In genomic region chr4:123750707-123751312, GRCm38 (mm10) we compare ENCODE assay signal across 8 mouse cellular contexts. TPM values are rescaled to one million over a fixed set of nuclear protein-coding genes. Genes with fewer than 3 reads are reported as not detected.
A peak's percentile ranks its signal among the peaks of the same experiment; 100 is the strongest.
DNase-seq lines count a peak whose midpoint lies in the region; ATAC-seq and TF ChIP-seq lines count a peak whose summit lies in the region.

No protein-coding gene starts in this region.

- DNase-seq in CD4-positive, CD25-positive, alpha-beta regulatory T cell, adult 2 months (ENCODE audit: low read depth, low spot score) = peak; percentile 34
- DNase-seq in thymus, postnatal 14 days = peak; percentile 17
- DNase-seq in thymus, postnatal 0 days (ENCODE audit: low spot score) = no peak
- peak; percentile 23 for DNase-seq in kidney, postnatal 0 days (ENCODE audit: low spot score)
- DNase-seq in lung, postnatal 25 days (ENCODE audit: low spot score) = peak; percentile 49
- DNase-seq in telencephalon, adult 2 months (ENCODE audit: low read depth, low spot score) = peak; percentile 43

- H3K9me3 ChIP-seq in heart, embryonic 12.5 days (replicated peaks) = no peaks in the 10 kb centered on the region
- no peaks in the 10 kb centered on the region for H3K9me3 ChIP-seq in kidney, postnatal 0 days (replicated peaks; ENCODE audit: low read length)

- peak overlapping the region; percentile 95 for H3K4me3 ChIP-seq in heart, embryonic 12.5 days
- peak overlapping the region; percentile 94 for H3K4me3 ChIP-seq in kidney, postnatal 0 days (replicated peaks; ENCODE audit: low read depth, low read length)

- H3K4me2 ChIP-seq in heart, embryonic 12.5 days = peak overlapping the region; percentile 76
- H3K4me2 ChIP-seq in kidney, postnatal 0 days (ENCODE audit: low read length) = peak overlapping the region; percentile 77

- peak overlapping the region; percentile 37; the same call in 1 of the 2 replicates for H3K9ac ChIP-seq in heart, embryonic 12.5 days
- peak overlapping the region; percentile 38 for H3K9ac ChIP-seq in kidney, postnatal 0 days (ENCODE audit: low read depth, low read length)

- peaks cover 14% of the 10 kb centered on the region for H3K4me1 ChIP-seq in heart, embryonic 12.5 days (replicated peaks)
- H3K4me1 ChIP-seq in kidney, postnatal 0 days (replicated peaks; ENCODE audit: insufficient read depth, low read length) = no peaks in the 10 kb centered on the region

- no peaks in the 10 kb centered on the region for H3K36me3 ChIP-seq in heart, embryonic 12.5 days
- H3K36me3 ChIP-seq in kidney, postnatal 0 days (ENCODE audit: insufficient read depth, low read length) = no peaks in the 10 kb centered on the region

- H3K27me3 ChIP-seq in heart, embryonic 12.5 days (replicated peaks) = no peaks in the 10 kb centered on the region
- no peaks in the 10 kb centered on the region for H3K27me3 ChIP-seq in kidney, postnatal 0 days (ENCODE audit: insufficient read depth, low read length)

- ATAC-seq in CD4-positive, CD25-positive, alpha-beta regulatory T cell, adult 4 months = no peak
- no peak for ATAC-seq in heart, embryonic 12.5 days (ENCODE audit: insufficient number of reproducible peaks, low FRiP score)
- no peak for ATAC-seq in kidney, postnatal 0 days (replicated peaks; ENCODE audit: low FRiP score, low read depth)

- under 1% methylated on average over 8 of the region's 8 CpGs for WGBS in heart, embryonic 12.5 days
- WGBS in kidney, postnatal 0 days = under 1% methylated on average over 8 of the region's 8 CpGs

- H3K27ac ChIP-seq in heart, embryonic 12.5 days (ENCODE audit: poor library complexity, severe bottlenecking) = no peak overlapping the region
- peak overlapping the region; percentile 39; the same call in 1 of the 2 replicates for H3K27ac ChIP-seq in kidney, postnatal 0 days

- TF ChIP-seq CTCF in kidney, postnatal 0 days (IDR thresholded peaks at IDR 0.05; ENCODE audit: low read depth) = no peak

RNA-seq across cellular contexts. Expression of gene Akirin1, which starts 0.7 kb away (rescaled TPM):
- polyA plus RNA-seq in CD4-positive, CD25-positive, alpha-beta regulatory T cell, adult 4 months (2017; shearing (Covaris generic)) = 10 to 100 TPM in 1 of 2 experiments, 1 to 10 TPM in 1; 8.3 to 14.4 TPM
- 95.5 and 113 TPM in 2 replicates for polyA plus RNA-seq in thymus, postnatal 0 days (2015; fragmentation: Nextera tagmentation; extraction: Ambion mirVana)
- polyA plus RNA-seq in heart, embryonic 12.5 days (2016; fragmentation: Nextera tagmentation; extraction: Ambion mirVana) = 65.6 TPM in 2 replicates
- 45.2 and 46.7 TPM in 2 replicates for polyA plus RNA-seq in kidney, postnatal 0 days (2015; fragmentation: Nextera tagmentation; extraction: Ambion mirVana)

RNA-seq across cellular contexts. Expression of gene Ndufs5, which starts 32.8 kb away (rescaled TPM):
- 100 to 1,000 TPM; 104 to 124 TPM for polyA plus RNA-seq in CD4-positive, CD25-positive, alpha-beta regulatory T cell, adult 4 months (2017; shearing (Covaris generic))
- polyA plus RNA-seq in thymus, postnatal 0 days (2015; fragmentation: Nextera tagmentation; extraction: Ambion mirVana) = 485 and 491 TPM in 2 replicates
- 484 and 498 TPM in 2 replicates for polyA plus RNA-seq in heart, embryonic 12.5 days (2016; fragmentation: Nextera tagmentation; extraction: Ambion mirVana)
- 456 and 482 TPM in 2 replicates for polyA plus RNA-seq in kidney, postnatal 0 days (2015; fragmentation: Nextera tagmentation; extraction: Ambion mirVana)

RNA-seq across cellular contexts. Expression of gene Rhbdl2, which starts 36.9 kb away (rescaled TPM):
- under 1 TPM in 1 of 2 experiments, not detected in 1; 0.81 TPM for polyA plus RNA-seq in CD4-positive, CD25-positive, alpha-beta regulatory T cell, adult 4 months (2017; shearing (Covaris generic))
- polyA plus RNA-seq in thymus, postnatal 0 days (2015; fragmentation: Nextera tagmentation; extraction: Ambion mirVana) = 9.1 and 9.9 TPM in 2 replicates
- polyA plus RNA-seq in heart, embryonic 12.5 days (2016; fragmentation: Nextera tagmentation; extraction: Ambion mirVana) = 2.2 and 3.4 TPM in 2 replicates
- polyA plus RNA-seq in kidney, postnatal 0 days (2015; fragmentation: Nextera tagmentation; extraction: Ambion mirVana) = 5.7 and 5.9 TPM in 2 replicates
